Mouse (Mus musculus): Measurements from ENCODE around the gene Lsm3.

Gene Lsm3

DNA sequence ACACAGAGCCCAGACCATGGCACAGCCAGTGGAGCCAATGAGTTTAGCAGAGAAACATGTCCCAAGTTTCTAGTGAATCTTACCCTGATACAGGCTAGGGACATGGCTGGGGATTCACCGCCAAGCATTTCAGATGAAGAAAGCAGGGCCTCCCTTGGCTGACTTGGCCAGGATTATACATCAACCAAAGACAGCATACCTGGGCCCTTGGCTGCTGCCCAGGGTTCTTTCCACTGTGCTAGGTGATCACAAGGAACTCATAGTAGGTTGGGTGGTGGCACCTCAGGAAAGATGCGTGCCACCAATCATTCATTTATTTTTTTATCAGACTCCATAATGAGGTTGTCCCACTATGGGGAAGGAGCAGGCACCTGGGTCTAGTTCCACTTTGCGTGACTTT, 44.5 kb downstream of the Lsm3 start:
- DNase-seq, result peak; percentile 69

- DNase-seq, result no peak
These were observed 47.3 kb downstream of the Lsm3 start for GRCm38 (mm10) chr6:91563031-91563430.

GRCm38 (mm10) chr6:91566407-91566806, 50.7 kb downstream of the Lsm3 start:
- DNase-seq, result peak; percentile 19
